Mouse (Mus musculus) MEL (cell line): ENCODE data around the gene Tubal3. TPM values are rescaled to one million over a fixed set of nuclear protein-coding genes. Genes with fewer than 3 reads are reported as not detected.

Experiments used
- DNase-seq: peaks from one replicate; pipeline ENCODE4 v3.0.0; 2011; ENCODE audit warnings: low read depth, low spot score
- H3K27ac ChIP-seq: 2 replicates; pipeline ENCODE4 v1.5.1; 2012; ENCODE audit warnings: low read depth, mild to moderate bottlenecking, control low read depth, low read length, moderate library complexity; ENCODE audit not compliant: control insufficient read depth
- H3K27me3 ChIP-seq, 2 experiments: fragments of 150-350 bp in 1 of 2; sonication (generic) in 1 of 2; 2 replicates each; pipeline ENCODE4 v1.6.1; 2012; ENCODE audit warnings: low read length in 2 of 2, mild to moderate bottlenecking in 2 of 2, improper control_type of control experiment in 1 of 2, moderate library complexity in 1 of 2; ENCODE audit not compliant: insufficient read depth in 2 of 2, control insufficient read depth in 1 of 2
- H3K36me3 ChIP-seq, 2 experiments: 2 replicates each; pipeline ENCODE4 v1.6.1; 2012 to 2014; ENCODE audit warnings: low read length in 2 of 2, improper control_type of control experiment in 1 of 2, inconsistent platforms in 1 of 2, mild to moderate bottlenecking in 1 of 2; ENCODE audit not compliant: insufficient read depth in 2 of 2, control insufficient read depth in 1 of 2
- H3K4me1 ChIP-seq, 2 experiments: fragments of 150-350 bp in 1 of 2; sonication (generic) in 1 of 2; 2 replicates each; pipeline ENCODE4 v1.6.1; 2012; ENCODE audit warnings: low read length in 2 of 2, improper control_type of control experiment in 1 of 2, mild to moderate bottlenecking in 1 of 2; ENCODE audit not compliant: insufficient read depth in 2 of 2, control insufficient read depth in 1 of 2
- H3K4me3 ChIP-seq, 2 experiments: fragments of 150-350 bp in 1 of 2; sonication (generic) in 1 of 2; 2 replicates each; pipeline ENCODE4 v1.5.1; 2012; ENCODE audit warnings: low read depth in 2 of 2, low read length in 2 of 2, mild to moderate bottlenecking in 2 of 2, moderate library complexity in 2 of 2, control low read depth in 1 of 2, improper control_type of control experiment in 1 of 2; ENCODE audit not compliant: control insufficient read depth in 1 of 2, insufficient read depth in 1 of 2
- H3K79me2 ChIP-seq: 2 replicates; pipeline ENCODE4 v1.6.1; 2012; ENCODE audit warnings: mild to moderate bottlenecking, low read length, moderate library complexity; ENCODE audit not compliant: control insufficient read depth, poor library complexity, insufficient read depth
- H3K9ac ChIP-seq: 2 replicates; pipeline ENCODE4 v1.6.1; 2012; ENCODE audit warnings: low read depth, mild to moderate bottlenecking, control low read depth, low read length, moderate library complexity; ENCODE audit not compliant: control insufficient read depth, poor library complexity, severe bottlenecking
- H3K9me3 ChIP-seq: fragments of 150-350 bp; sonication (generic); replicated peaks from 2 replicates; pipeline ENCODE4 v1.6.1; 2012; ENCODE audit warnings: mild to moderate bottlenecking, low read length, improper control_type of control experiment, moderate library complexity; ENCODE audit not compliant: insufficient read depth
- CHD1 ChIP-seq: IDR thresholded peaks from 2 replicates; pipeline ENCODE4 v1.6.1; 2012; ENCODE audit warnings: low read depth, mild to moderate bottlenecking, inconsistent platforms, low read length, improper control_type of control experiment
- CHD2 ChIP-seq: IDR thresholded peaks from 2 replicates; pipeline ENCODE4 v1.6.1; 2011; ENCODE audit warnings: low read length, improper control_type of control experiment
- ELF1 ChIP-seq: IDR thresholded peaks from 2 replicates; pipeline ENCODE4 v1.6.1; 2014; ENCODE audit warnings: low read depth, mild to moderate bottlenecking, inconsistent platforms, low read length, improper control_type of control experiment, moderate library complexity
- GABPA ChIP-seq: IDR thresholded peaks from 2 replicates; pipeline ENCODE4 v1.6.1; 2012; ENCODE audit warnings: low read depth, mild to moderate bottlenecking, inconsistent platforms, low read length, improper control_type of control experiment, moderate library complexity
- MAFK ChIP-seq: IDR thresholded peaks from 2 replicates; pipeline ENCODE4 v1.6.1; 2011; ENCODE audit warnings: low read depth, mild to moderate bottlenecking, low read length, improper control_type of control experiment, borderline replicate concordance
- MAX ChIP-seq: IDR thresholded peaks from 2 replicates; pipeline ENCODE4 v1.6.1; 2011; ENCODE audit warnings: low read length, improper control_type of control experiment
- MAZ ChIP-seq: IDR thresholded peaks from 2 replicates; pipeline ENCODE4 v1.6.1; 2012; ENCODE audit warnings: low read depth, mild to moderate bottlenecking, inconsistent platforms, low read length, improper control_type of control experiment
- MEF2A ChIP-seq: IDR thresholded peaks from 2 replicates; pipeline ENCODE4 v1.6.1; 2014; ENCODE audit warnings: low read depth, mild to moderate bottlenecking, inconsistent platforms, low read length, improper control_type of control experiment; ENCODE audit not compliant: poor library complexity, insufficient replicate concordance, severe bottlenecking; ENCODE audit errors: extremely low read depth
- MXI1 ChIP-seq: IDR thresholded peaks from 2 replicates; pipeline ENCODE4 v1.6.1; 2011; ENCODE audit warnings: mild to moderate bottlenecking, low read depth, low read length, improper control_type of control experiment
- RAD21 ChIP-seq: IDR thresholded peaks from 2 replicates; pipeline ENCODE4 v1.6.1; 2011; ENCODE audit warnings: mild to moderate bottlenecking, low read depth, low read length, improper control_type of control experiment
- TAL1 ChIP-seq: IDR thresholded peaks from 2 replicates; pipeline ENCODE4 v1.6.1; 2012; ENCODE audit warnings: mild to moderate bottlenecking, inconsistent platforms, low read length, moderate library complexity, mixed read lengths
- TBP ChIP-seq: IDR thresholded peaks from 2 replicates; pipeline ENCODE4 v1.8.0; 2011; ENCODE audit warnings: low read depth, low read length, improper control_type of control experiment
- TCF12 ChIP-seq: IDR thresholded peaks from 2 replicates; pipeline ENCODE4 v1.6.1; 2014; ENCODE audit warnings: low read depth, mild to moderate bottlenecking, inconsistent platforms, low read length, improper control_type of control experiment, moderate library complexity
- USF1 ChIP-seq: IDR thresholded peaks from 2 replicates; pipeline ENCODE4 v1.6.1; 2014; ENCODE audit warnings: low read depth, mild to moderate bottlenecking, inconsistent platforms, low read length, improper control_type of control experiment, moderate library complexity
- USF2 ChIP-seq, 2 experiments: IDR thresholded peaks; 2 replicates each; pipeline ENCODE4 v1.6.1; 2011 to 2012; ENCODE audit warnings: improper control_type of control experiment in 2 of 2, low read length in 2 of 2, borderline replicate concordance in 1 of 2, inconsistent platforms in 1 of 2, low read depth in 1 of 2, mild to moderate bottlenecking in 1 of 2; ENCODE audit not compliant: insufficient read depth in 1 of 2
- ZC3H11A ChIP-seq: IDR thresholded peaks from 2 replicates; pipeline ENCODE4 v1.6.1; 2012; ENCODE audit warnings: low read depth, mild to moderate bottlenecking, inconsistent platforms, low read length, improper control_type of control experiment
- ZNF384 ChIP-seq: IDR thresholded peaks from 2 replicates; pipeline ENCODE4 v1.6.1; 2012; ENCODE audit warnings: low read depth, mild to moderate bottlenecking, inconsistent platforms, low read length, improper control_type of control experiment
- polyA plus RNA-seq, 2 experiments: library from polyadenylated mRNA; stranded (reverse) in 1 of 2; unstranded in 1 of 2; fragments of >175 nt in 1 of 2; fragments of >200 nt in 1 of 2; gene quantifications; 2 replicates each; pipeline versions ENCODE4 v1.2.1 to v1.2.4; 2012; ENCODE audit warnings: low replicate concordance in 2 of 2, low read depth in 1 of 2; ENCODE audit not compliant: insufficient read length in 2 of 2, insufficient read depth in 1 of 2, missing spikeins in 1 of 2
- total RNA-seq: library from RNA; depleted of rRNA; stranded (reverse); fragments of 300-350 nt; gene quantifications from 2 replicates; pipeline ENCODE4 v1.2.3, GENCODE M21; 2012

Gene Tubal3
- total and polyA plus RNA-seq, 3 experiments, result not detected

GRCm38 (mm10) chr13:3869901-3870300 lies 48.2 kb upstream of the Tubal3 start:
- Histone ChIP-seq H3K79me2 (no peaks in the 10 kb centered on the region; the same call in 1 of the 2 replicates), H3K27me3 (no peaks in the 10 kb centered on the region)
- TF ChIP-seq TCF12 (no peak), ZC3H11A (no peak)
- TF ChIP-seq, all 39 proteins: peak for 0
- Histone ChIP-seq H3K4me3 (no peak overlapping the region), H3K4me1 (peaks cover 11 to 35% of the 10 kb centered on the region in 2 experiments), H3K36me3 (peaks cover 0 to 32% of the 10 kb centered on the region in 2 experiments; a peak in 2 of 4 replicates), H3K27ac (no peak overlapping the region), H3K9ac (no peak overlapping the region), H3K9me3 (no peaks in the 10 kb centered on the region)
- no peak for DNase-seq

GRCm38 (mm10) chr13:3872832-3873231 lies 45.2 kb upstream of the Tubal3 start:
- Histone ChIP-seq H3K36me3 (peaks cover 0 to 25% of the 10 kb centered on the region in 2 experiments; a peak in 2 of 4 replicates), H3K4me3 (no peak overlapping the region), H3K9me3 (no peaks in the 10 kb centered on the region), H3K9ac (no peak overlapping the region), H3K27me3 (no peaks in the 10 kb centered on the region), H3K4me1 (peaks cover 9 to 23% of the 10 kb centered on the region in 2 experiments), H3K79me2 (no peaks in the 10 kb centered on the region), H3K27ac (no peak overlapping the region)
- DNase-seq, result no peak
- no peak for TF ChIP-seq ZNF384
- no peak for TF ChIP-seq USF2 (IDR thresholded peaks at IDR 0.05; ENCODE audit: borderline replicate concordance in 1 of 2, insufficient read depth in 1 of 2, low read depth in 1 of 2, low read length in 2 of 2)
- TF ChIP-seq MAX, result no peak
- no peak for TF ChIP-seq CHD2
- no peak for TF ChIP-seq MEF2A
- no peak for TF ChIP-seq RAD21
- TF ChIP-seq TBP, result no peak
- no peak for TF ChIP-seq MAZ
- TF ChIP-seq USF1, result no peak
- no peak for TF ChIP-seq MXI1
- TF ChIP-seq ELF1, result no peak
- no peak for TF ChIP-seq GABPA
- TF ChIP-seq TAL1, result no peak
- no peak for TF ChIP-seq MAFK
- TF ChIP-seq ZC3H11A, result no peak
- TF ChIP-seq CHD1, result no peak
